Mouse (Mus musculus): ENCODE data around the gene Tmc1. TPM values are rescaled to one million over a fixed set of nuclear protein-coding genes. Genes with fewer than 3 reads are reported as not detected.

Gene Tmc1
- polyA plus RNA-seq, 1 experiment from 2014 or later, result 0.14 TPM

DNA sequence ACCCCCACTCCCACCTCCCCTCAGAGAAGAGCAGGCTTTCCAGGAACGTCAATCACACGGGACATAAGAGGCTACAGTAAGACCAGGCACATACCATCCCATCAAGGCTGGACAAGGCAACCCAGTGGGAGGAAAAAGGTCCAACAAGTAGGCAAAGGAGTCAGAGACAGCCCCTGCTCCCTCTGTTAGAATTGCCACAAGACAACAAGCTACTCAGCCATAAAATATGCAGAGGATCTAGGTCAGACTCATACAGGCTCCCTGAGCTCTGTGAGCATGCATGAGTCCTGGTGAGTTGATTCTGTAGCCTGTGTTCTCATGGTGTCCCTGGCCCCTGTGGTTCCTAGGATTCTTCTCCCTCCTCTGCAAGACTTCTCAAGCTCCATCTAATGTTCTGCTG is 178.3 kb downstream of the Tmc1 start:
- no peaks in the 10 kb centered on the region for H3K27me3 ChIP-seq (ENCODE audit: control insufficient read depth, insufficient read depth, low read length)
- H3K4me2 ChIP-seq, result no peak overlapping the region
- H3K9ac ChIP-seq (ENCODE audit: low read length), result no peak overlapping the region
- H3K27ac ChIP-seq (ENCODE audit: low read depth, low read length), result no peak overlapping the region
- DNase-seq (ENCODE audit: low spot score, missing footprints) (no peak), ATAC-seq (ENCODE audit: low FRiP score) (no peak)
- no peak overlapping the region for H3K4me3 ChIP-seq (ENCODE audit: low read depth, low read length)
- H3K36me3 ChIP-seq (ENCODE audit: control insufficient read depth, insufficient read depth, low read length), result no peaks in the 10 kb centered on the region
- H3K4me1 ChIP-seq (ENCODE audit: control insufficient read depth, insufficient read depth, low read length), result no peaks in the 10 kb centered on the region
- no peaks in the 10 kb centered on the region for H3K9me3 ChIP-seq (ENCODE audit: control insufficient read depth, low read length)
- 89% methylated on average over 2 of the region's 2 CpGs for WGBS

DNA sequence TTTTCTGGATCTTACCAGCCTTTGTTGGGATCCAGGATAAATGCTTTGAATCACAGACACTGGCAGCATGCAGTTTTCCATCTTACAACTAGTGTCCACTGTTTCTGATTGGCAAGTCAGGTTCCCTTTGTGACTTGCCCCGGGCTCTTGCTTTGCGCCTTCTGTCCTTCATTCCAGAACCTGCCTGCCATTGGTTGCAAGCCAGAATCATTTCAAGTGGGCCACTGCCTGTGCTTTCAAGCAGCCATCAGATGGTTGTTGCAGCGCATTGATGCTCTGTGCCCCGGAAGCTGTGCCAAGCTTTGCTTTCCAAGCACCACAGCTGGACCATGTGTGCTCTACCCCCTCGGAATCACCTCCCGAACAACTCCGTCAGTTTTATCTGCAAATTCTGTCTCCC is 180.1 kb downstream of the Tmc1 start:
- DNase-seq (ENCODE audit: low spot score, missing footprints), result no peak
- no peak overlapping the region for H3K4me2 ChIP-seq
- WGBS, result 93% methylated on average over 7 of the region's 7 CpGs
- ATAC-seq (ENCODE audit: low FRiP score), result no peak
- no peaks in the 10 kb centered on the region for H3K27me3 ChIP-seq (ENCODE audit: control insufficient read depth, insufficient read depth, low read length)
- no peak overlapping the region for H3K27ac ChIP-seq (ENCODE audit: low read depth, low read length)
- no peak overlapping the region for H3K9ac ChIP-seq (ENCODE audit: low read length)
- H3K9me3 ChIP-seq (ENCODE audit: control insufficient read depth, low read length), result no peaks in the 10 kb centered on the region
- H3K4me3 ChIP-seq (ENCODE audit: low read depth, low read length), result no peak overlapping the region
- no peaks in the 10 kb centered on the region for H3K4me1 ChIP-seq (ENCODE audit: control insufficient read depth, insufficient read depth, low read length)
- no peaks in the 10 kb centered on the region for H3K36me3 ChIP-seq (ENCODE audit: control insufficient read depth, insufficient read depth, low read length)

DNA sequence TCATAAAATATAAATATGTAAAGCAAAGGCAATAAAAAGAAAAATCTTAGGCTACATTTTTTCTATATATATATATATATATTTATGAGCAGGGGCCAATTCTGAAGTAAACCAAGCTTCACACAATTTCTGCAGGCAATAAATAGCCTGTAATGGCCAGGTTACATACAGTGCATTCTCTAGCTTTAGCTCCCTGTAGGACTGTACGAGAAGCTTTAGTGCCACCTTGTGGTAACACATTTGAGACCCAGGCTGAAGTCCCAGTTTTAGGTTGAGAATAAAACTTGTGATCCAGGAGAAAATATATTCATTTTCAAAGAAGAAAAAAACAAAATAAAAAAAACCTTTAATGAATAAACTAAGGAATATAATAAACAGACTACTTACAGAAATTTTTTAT is 189.8 kb downstream of the Tmc1 start:
- H3K4me2 ChIP-seq, result no peak overlapping the region
- ATAC-seq (ENCODE audit: low FRiP score), result peak; percentile 88
- no peak overlapping the region for H3K4me3 ChIP-seq (ENCODE audit: low read depth, low read length)
- no peaks in the 10 kb centered on the region for H3K9me3 ChIP-seq (ENCODE audit: control insufficient read depth, low read length)
- WGBS, result 10% methylated on average over 1 of the region's 1 CpGs
- no peaks in the 10 kb centered on the region for H3K27me3 ChIP-seq (ENCODE audit: control insufficient read depth, insufficient read depth, low read length)
- peak; percentile 85 for DNase-seq (ENCODE audit: low spot score, missing footprints)
- H3K27ac ChIP-seq (ENCODE audit: low read depth, low read length), result no peak overlapping the region
- H3K36me3 ChIP-seq (ENCODE audit: control insufficient read depth, insufficient read depth, low read length), result no peaks in the 10 kb centered on the region
- no peaks in the 10 kb centered on the region for H3K4me1 ChIP-seq (ENCODE audit: control insufficient read depth, insufficient read depth, low read length)
- no peak overlapping the region for H3K9ac ChIP-seq (ENCODE audit: low read length)

DNA sequence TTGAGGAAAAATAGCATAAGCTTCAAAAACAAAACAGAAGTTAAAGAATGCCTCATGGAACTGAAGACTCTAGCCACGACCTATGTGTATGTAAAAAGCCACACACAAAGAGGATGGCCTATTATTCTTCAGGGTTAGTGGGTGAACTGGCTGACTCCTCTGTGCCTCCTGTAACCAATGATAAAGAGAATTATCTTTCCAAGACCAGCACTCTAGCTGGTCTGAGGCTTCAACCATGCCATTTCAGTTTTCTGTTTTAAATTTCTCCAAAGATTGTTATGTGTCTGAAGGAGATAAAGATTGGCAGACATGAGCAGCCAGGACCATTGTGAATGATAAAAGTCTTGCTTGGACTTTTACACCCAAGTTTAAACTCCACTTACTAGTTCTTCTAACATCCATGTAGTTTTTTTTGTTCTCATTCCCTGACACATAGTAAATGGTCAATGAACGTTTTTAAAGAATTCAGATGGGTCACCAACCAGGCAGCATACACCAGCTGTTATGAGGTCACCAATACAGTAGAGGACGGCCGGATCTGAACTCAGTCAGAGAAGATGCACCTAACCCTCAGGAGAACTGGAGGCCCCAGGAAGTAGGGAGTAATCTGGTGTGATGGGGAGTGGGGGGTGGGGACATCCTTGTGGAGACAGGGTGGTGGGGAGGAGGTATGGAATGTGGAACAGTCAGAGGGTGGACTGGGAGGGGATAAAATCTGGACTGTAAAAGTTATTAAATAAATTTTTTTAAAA is 192.2 kb downstream of the Tmc1 start:
- ATAC-seq (ENCODE audit: low FRiP score), result no peak
- WGBS, result 69% methylated on average over 4 of the region's 4 CpGs

DNA sequence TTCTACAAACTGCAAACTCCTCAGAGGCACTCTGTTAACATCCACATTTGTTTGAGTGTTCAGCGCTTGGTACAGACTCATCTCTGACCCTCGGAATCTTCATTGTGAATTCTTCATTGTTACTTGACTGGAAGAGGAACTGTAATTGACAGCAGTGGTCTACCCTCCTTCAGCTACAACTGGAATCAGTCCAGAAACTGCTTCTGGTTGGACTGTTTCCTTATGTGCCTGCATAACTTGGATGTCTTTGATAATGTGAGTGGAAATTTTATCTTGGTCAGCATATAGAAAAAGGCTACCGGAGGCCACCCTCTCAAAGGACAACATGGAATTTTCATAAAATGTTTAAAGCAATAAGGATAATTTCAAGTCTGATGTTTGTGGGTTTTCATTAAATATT is 192.9 kb downstream of the Tmc1 start:
- no peaks in the 10 kb centered on the region for H3K4me1 ChIP-seq (ENCODE audit: control insufficient read depth, insufficient read depth, low read length)

More for the DNA sequence above, 192.2 kb downstream of the Tmc1 start:
- no peak overlapping the region for H3K4me3 ChIP-seq (ENCODE audit: low read depth, low read length)
- no peak for DNase-seq (ENCODE audit: low spot score, missing footprints)
- no peaks in the 10 kb centered on the region for H3K27me3 ChIP-seq (ENCODE audit: control insufficient read depth, insufficient read depth, low read length)
- H3K27ac ChIP-seq (ENCODE audit: low read depth, low read length), result no peak overlapping the region
- no peaks in the 10 kb centered on the region for H3K36me3 ChIP-seq (ENCODE audit: control insufficient read depth, insufficient read depth, low read length)
- H3K4me2 ChIP-seq, result no peak overlapping the region
- no peaks in the 10 kb centered on the region for H3K9me3 ChIP-seq (ENCODE audit: control insufficient read depth, low read length)
- H3K9ac ChIP-seq (ENCODE audit: low read length), result no peak overlapping the region
- H3K4me1 ChIP-seq (ENCODE audit: control insufficient read depth, insufficient read depth, low read length), result no peaks in the 10 kb centered on the region

DNA sequence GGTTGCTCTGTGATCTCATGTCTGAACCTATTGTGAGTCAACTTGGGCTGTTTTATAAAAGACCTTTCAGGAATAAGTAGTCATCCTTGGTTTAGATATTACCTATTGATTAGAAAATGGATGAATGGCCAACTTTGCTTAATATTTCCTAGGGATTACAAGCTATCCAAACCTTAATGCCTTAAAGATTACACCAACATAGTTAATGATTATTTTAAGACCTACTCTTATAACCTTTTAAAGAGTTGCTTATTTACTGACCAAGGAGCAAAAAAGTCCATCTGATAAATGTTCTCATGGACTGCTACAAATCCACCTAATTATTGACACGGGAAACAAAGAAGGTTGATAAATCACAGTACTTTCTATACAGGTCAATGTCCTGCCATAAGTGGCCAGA is 209.4 kb downstream of the Tmc1 start:
- no peaks in the 10 kb centered on the region for H3K27me3 ChIP-seq (ENCODE audit: control insufficient read depth, insufficient read depth, low read length)
- no peak overlapping the region for H3K4me2 ChIP-seq
- H3K4me1 ChIP-seq (ENCODE audit: control insufficient read depth, insufficient read depth, low read length), result no peaks in the 10 kb centered on the region
- H3K9me3 ChIP-seq (ENCODE audit: control insufficient read depth, low read length), result no peaks in the 10 kb centered on the region
- ATAC-seq (ENCODE audit: low FRiP score) (no peak), DNase-seq (ENCODE audit: low spot score, missing footprints) (no peak)
- no peak overlapping the region for H3K4me3 ChIP-seq (ENCODE audit: low read depth, low read length)
- 88% methylated on average over 1 of the region's 1 CpGs for WGBS
- no peaks in the 10 kb centered on the region for H3K36me3 ChIP-seq (ENCODE audit: control insufficient read depth, insufficient read depth, low read length)
- H3K9ac ChIP-seq (ENCODE audit: low read length), result no peak overlapping the region
- no peak overlapping the region for H3K27ac ChIP-seq (ENCODE audit: low read depth, low read length)

More for the DNA sequence above, 192.9 kb downstream of the Tmc1 start:
- no peak for ATAC-seq (ENCODE audit: low FRiP score)
- 92% methylated on average over 3 of the region's 3 CpGs for WGBS
- H3K9ac ChIP-seq (ENCODE audit: low read length), result no peak overlapping the region
- no peaks in the 10 kb centered on the region for H3K9me3 ChIP-seq (ENCODE audit: control insufficient read depth, low read length)
- no peaks in the 10 kb centered on the region for H3K27me3 ChIP-seq (ENCODE audit: control insufficient read depth, insufficient read depth, low read length)
- no peak overlapping the region for H3K27ac ChIP-seq (ENCODE audit: low read depth, low read length)
- H3K4me2 ChIP-seq, result no peak overlapping the region
- no peak for DNase-seq (ENCODE audit: low spot score, missing footprints)
- H3K4me3 ChIP-seq (ENCODE audit: low read depth, low read length), result no peak overlapping the region
- no peaks in the 10 kb centered on the region for H3K36me3 ChIP-seq (ENCODE audit: control insufficient read depth, insufficient read depth, low read length)

Other genes starting within 250 kb of the Tmc1 start
- 0.53 and 0.59 TPM in 2 replicates for gene Aldh1a7, start 226.6 kb downstream of the Tmc1 start, polyA plus RNA-seq (2014; fragmentation: Nextera tagmentation; extraction: Ambion mirVana)

All from midbrain, embryonic 11.5 days (tissue).